Mouse (Mus musculus): ENCODE data around the gene Hnrnpa3.

The Hnrnpa3 gene

GRCm38 (mm10) chr2:75704234-75705161 lies 45.4 kb downstream of the Hnrnpa3 start, which contains the start of gene Nfe2l2:
TSS of gene Nfe2l2 (minus strand) at chr2:75704641.
- DNase-seq (ENCODE audit: low spot score): peak; percentile 79

- peak; percentile 22 for DNase-seq (ENCODE audit: low spot score)
These were observed 46.2 kb downstream of the Hnrnpa3 start for GRCm38 (mm10) chr2:75705162-75705752.

- no peak for DNase-seq (ENCODE audit: low spot score)
These were observed 47.4 kb downstream of the Hnrnpa3 start for GRCm38 (mm10) chr2:75706435-75706834.

- no peak for DNase-seq (ENCODE audit: low spot score)
These were observed 48.4 kb downstream of the Hnrnpa3 start for GRCm38 (mm10) chr2:75707420-75707819.

GRCm38 (mm10) chr2:75713083-75713482 lies 54.0 kb downstream of the Hnrnpa3 start:
- DNase-seq (ENCODE audit: low spot score): no peak

- no peak for DNase-seq (ENCODE audit: low spot score)
These were observed 55.7 kb downstream of the Hnrnpa3 start for GRCm38 (mm10) chr2:75714766-75715165.

GRCm38 (mm10) chr2:75716046-75717016 lies 57.3 kb downstream of the Hnrnpa3 start:
- DNase-seq (ENCODE audit: low spot score): no peak
